Mouse (Mus musculus) right cerebral cortex, adult 18-20 months (tissue): ENCODE measurements around the gene Grm8.

ENCODE experiments used
- DNase-seq: peaks from one replicate; pipeline ENCODE4 v3.0.0; 2022; ENCODE audit warnings: mixed read lengths

Gene Grm8

GRCm38 (mm10) chr6:27545516-27545915 lies 589.5 kb downstream of the Grm8 start:
- no peak for DNase-seq

- no peak for DNase-seq
Observed at GRCm38 (mm10) chr6:27517620-27518019, 617.4 kb downstream of the Grm8 start.

GRCm38 (mm10) chr6:27460998-27461397 lies 674.0 kb downstream of the Grm8 start:
- no peak for DNase-seq

- DNase-seq: peak; percentile 29
Observed at GRCm38 (mm10) chr6:27408473-27408872, 726.5 kb downstream of the Grm8 start.

GRCm38 (mm10) chr6:27372416-27372815 lies 762.6 kb downstream of the Grm8 start:
- DNase-seq: no peak

GRCm38 (mm10) chr6:27371095-27371494 lies 763.9 kb downstream of the Grm8 start:
- peak; percentile 4 for DNase-seq

GRCm38 (mm10) chr6:27363775-27364174 lies 771.2 kb downstream of the Grm8 start:
- no peak for DNase-seq

- no peak for DNase-seq
Observed at GRCm38 (mm10) chr6:27360440-27360839, 774.5 kb downstream of the Grm8 start.

- DNase-seq: no peak
Observed at GRCm38 (mm10) chr6:27351147-27351546, 783.8 kb downstream of the Grm8 start.

GRCm38 (mm10) chr6:27348272-27348671 lies 786.7 kb downstream of the Grm8 start:
- DNase-seq: peak; percentile 19

GRCm38 (mm10) chr6:27346311-27346710 lies 788.7 kb downstream of the Grm8 start:
- DNase-seq: no peak

- DNase-seq: no peak
Observed at GRCm38 (mm10) chr6:27340131-27340530, 794.8 kb downstream of the Grm8 start.

GRCm38 (mm10) chr6:27318575-27318974 lies 816.4 kb downstream of the Grm8 start:
- DNase-seq: no peak

- DNase-seq: no peak
Observed at GRCm38 (mm10) chr6:27317422-27317821, 817.6 kb downstream of the Grm8 start.

- no peak for DNase-seq
Observed at GRCm38 (mm10) chr6:27316018-27316417, 819.0 kb downstream of the Grm8 start.

- DNase-seq: no peak
Observed at GRCm38 (mm10) chr6:27314273-27315009, 820.5 kb downstream of the Grm8 start.

GRCm38 (mm10) chr6:27310401-27310800 lies 824.6 kb downstream of the Grm8 start:
- no peak for DNase-seq

- DNase-seq: no peak
Observed at GRCm38 (mm10) chr6:27305351-27305750, 829.6 kb downstream of the Grm8 start.

- DNase-seq: no peak
Observed at GRCm38 (mm10) chr6:27264972-27265371, 870.0 kb downstream of the Grm8 start.

- no peak for DNase-seq
Observed at GRCm38 (mm10) chr6:27262611-27263010, 872.4 kb downstream of the Grm8 start.

GRCm38 (mm10) chr6:27240416-27240815 lies 894.6 kb downstream of the Grm8 start:
- DNase-seq: no peak

- DNase-seq: no peak
Observed at GRCm38 (mm10) chr6:27239968-27240367, 895.0 kb downstream of the Grm8 start.
